Mouse (Mus musculus) neural tube, postnatal 0 days (tissue): Measurements from ENCODE around the gene Rem1. TPM values are rescaled to one million over a fixed set of nuclear protein-coding genes. Genes with fewer than 3 reads are reported as not detected.

ENCODE experiments used
- polyA plus RNA-seq: library from polyadenylated mRNA; unstranded; fragments of >200 nt; fragmentation: Nextera tagmentation; extraction: Ambion mirVana; gene quantifications from 2 replicates; pipeline ENCODE4 v1.2.1, GENCODE M21; 2015

The Rem1 gene
- 0.92 and 0.96 TPM in 2 replicates for polyA plus RNA-seq

GRCm38 (mm10) chr2:152626774-152627591 lies at the start of gene Rem1:
TSS of gene Rem1 (plus strand) at chr2:152626951.

GRCm38 (mm10) chr2:152580107-152580506 lies 46.6 kb upstream of the Rem1 start, which contains the start of gene Defb19:
TSS of gene Defb19 (minus strand) at chr2:152580312.

GRCm38 (mm10) chr2:152599299-152599698 lies 27.5 kb upstream of the Rem1 start, which contains the start of gene Defb45:
TSS of gene Defb45 (minus strand) at chr2:152599399.

GRCm38 (mm10) chr2:152604057-152604456 lies 22.7 kb upstream of the Rem1 start, which contains the start of gene Defb36:
TSS of gene Defb36 (plus strand) at chr2:152604327.

GRCm38 (mm10) chr2:152622953-152623352 lies 3.8 kb upstream of the Rem1 start, which contains the start of gene Defb25:
TSS of gene Defb25 (minus strand) at chr2:152623053.

GRCm38 (mm10) chr2:152669256-152669638 lies 42.5 kb downstream of the Rem1 start, which contains the start of gene H13:
TSS of gene H13 (plus strand) at chr2:152669461.

Other genes with a start within 250 kb of the Rem1 start
- 9.8 and 10.3 TPM in 2 replicates for gene Sox12, start 228.9 kb upstream of the Rem1 start, polyA plus RNA-seq
- 15.7 and 16.3 TPM in 2 replicates for gene Zcchc3, start 211.9 kb upstream of the Rem1 start, polyA plus RNA-seq
- gene 6820408C15Rik, start 211.4 kb upstream of the Rem1 start, polyA plus RNA-seq: 3.1 and 3.2 TPM in 2 replicates
- not detected in 2 replicates for gene Defb23, start 162.3 kb upstream of the Rem1 start, polyA plus RNA-seq
- not detected in 2 replicates for gene Defb20, start 149.9 kb upstream of the Rem1 start, polyA plus RNA-seq
- gene Defb22, start 136.8 kb upstream of the Rem1 start, polyA plus RNA-seq: not detected in 2 replicates
- gene Defb26, start 115.3 kb upstream of the Rem1 start, polyA plus RNA-seq: not detected in 2 replicates
- gene Defb28, start 108.7 kb upstream of the Rem1 start, polyA plus RNA-seq: not detected in 2 replicates
- not detected in 2 replicates for gene Defb29, start 86.9 kb upstream of the Rem1 start, polyA plus RNA-seq
- not detected in 2 replicates for gene Gm17416, start 57.6 kb upstream of the Rem1 start, polyA plus RNA-seq
- not detected in 2 replicates for gene Defb21, start 54.2 kb upstream of the Rem1 start, polyA plus RNA-seq
- not detected in 2 replicates for gene Defb19, start 46.6 kb upstream of the Rem1 start, polyA plus RNA-seq
- gene Defb45, start 27.6 kb upstream of the Rem1 start, polyA plus RNA-seq: not detected in 2 replicates
- gene Defb36, start 22.6 kb upstream of the Rem1 start, polyA plus RNA-seq: not detected in 2 replicates
- not detected in 2 replicates for gene Defb25, start 3.9 kb upstream of the Rem1 start, polyA plus RNA-seq
- 139 and 149 TPM in 2 replicates for gene H13, start 42.5 kb downstream of the Rem1 start, polyA plus RNA-seq
- 33.4 and 40.2 TPM in 2 replicates for gene Mcts2, start 60.1 kb downstream of the Rem1 start, polyA plus RNA-seq
- 66.5 and 81.4 TPM in 2 replicates for gene Id1, start 109.3 kb downstream of the Rem1 start, polyA plus RNA-seq
- 4.0 and 4.9 TPM in 2 replicates for gene Cox4i2, start 127.2 kb downstream of the Rem1 start, polyA plus RNA-seq
- gene Bcl2l1, start 204.8 kb downstream of the Rem1 start, polyA plus RNA-seq: 83.6 and 92.9 TPM in 2 replicates
- 6.6 TPM in 2 replicates for gene Tpx2, start 221.0 kb downstream of the Rem1 start, polyA plus RNA-seq